Mouse (Mus musculus) liver, embryonic 14.5 days (tissue): Measurements from ENCODE around the gene Mthfd1.

Experiments used
- CTCF ChIP-seq: IDR thresholded peaks from 2 replicates; pipeline ENCODE4 v1.5.1; 2016; ENCODE audit warnings: antibody characterized with exemption, low read depth, control low read depth
- EP300 ChIP-seq: IDR thresholded peaks from 2 replicates; pipeline ENCODE4 v1.6.1; 2016; ENCODE audit warnings: antibody characterized with exemption, low read depth

- TF ChIP-seq CTCF: peak; percentile 83
- no peak for TF ChIP-seq EP300
These were observed 38.1 kb downstream of the Mthfd1 start for GRCm38 (mm10) chr12:76293192-76293591.
